Mouse (Mus musculus): ENCODE data around the gene Gopc. TPM values are rescaled to one million over a fixed set of nuclear protein-coding genes. Genes with fewer than 3 reads are reported as not detected.

The Gopc gene
- polyA plus RNA-seq, 1 experiment from 2014 or later, result 21.1 TPM

GRCm38 (mm10) chr10:52417299-52417997 lies 35.5 kb upstream of the Gopc start, which contains the start of gene Nus1:
TSS of gene Nus1 (plus strand) at chr10:52417547.
- WGBS, result under 1% methylated on average over 78 of the region's 79 CpGs

GRCm38 (mm10) chr10:52416458-52416857 lies 34.5 kb upstream of the Gopc start:
- Histone ChIP-seq H3K9ac (0 out of 2 replicates have a peak overlapping the region, but pooled peaks have one; percentile 19), H3K9me3 (replicated peaks) (no peaks in the 10 kb centered on the region), H3K4me1 (peaks cover 19% of the 10 kb centered on the region; the same call in 1 of the 2 replicates), H3K4me2 (replicated peaks) (peak overlapping the region; percentile 55), H3K36me3 (no peaks in the 10 kb centered on the region), H3K27ac (replicated peaks) (no peak overlapping the region), H3K4me3 (replicated peaks) (peak overlapping the region; percentile 85; the same call in 1 of the 2 replicates), H3K27me3 (no peaks in the 10 kb centered on the region)
- 21% methylated on average over 2 of the region's 2 CpGs for WGBS
- ATAC-seq (ENCODE audit: insufficient number of reproducible peaks, low FRiP score, low TSS enrichment, low read depth), result no peak

More at GRCm38 (mm10) chr10:52417299-52417997, 35.5 kb upstream of the Gopc start, which contains the start of gene Nus1:
- peak; percentile 99 for ATAC-seq (ENCODE audit: insufficient number of reproducible peaks, low FRiP score, low TSS enrichment, low read depth)
- Histone ChIP-seq H3K27ac (replicated peaks) (peak within 1 kb of the TSS; percentile 93), H3K4me2 (replicated peaks) (peak within 1 kb of the TSS; percentile 55), H3K27me3 (no peaks in the 10 kb centered on the region), H3K9me3 (replicated peaks) (no peaks in the 10 kb centered on the region), H3K4me1 (peaks cover 19% of the 10 kb centered on the region; the same call in 1 of the 2 replicates), H3K4me3 (replicated peaks) (peak within 1 kb of the TSS; percentile 85), H3K9ac (peak within 1 kb of the TSS; percentile 76), H3K36me3 (no peaks in the 10 kb centered on the region)

- 86% methylated on average over 2 of the region's 2 CpGs for WGBS
Measured at GRCm38 (mm10) chr10:52415020-52415419, 33.1 kb upstream of the Gopc start.

GRCm38 (mm10) chr10:52407526-52407925 lies 25.6 kb upstream of the Gopc start:
- 74% methylated on average over 2 of the region's 2 CpGs for WGBS
- ATAC-seq (ENCODE audit: insufficient number of reproducible peaks, low FRiP score, low TSS enrichment, low read depth), result no peak
- no peaks in the 10 kb centered on the region for H3K27me3 ChIP-seq

More at GRCm38 (mm10) chr10:52415020-52415419, 33.1 kb upstream of the Gopc start:
- no peaks in the 10 kb centered on the region for H3K9me3 ChIP-seq (replicated peaks)
- ATAC-seq (ENCODE audit: insufficient number of reproducible peaks, low FRiP score, low TSS enrichment, low read depth), result no peak
- no peaks in the 10 kb centered on the region for H3K36me3 ChIP-seq
- H3K4me2 ChIP-seq (replicated peaks), result no peak overlapping the region
- peaks cover 19% of the 10 kb centered on the region; the same call in 1 of the 2 replicates for H3K4me1 ChIP-seq
- H3K27me3 ChIP-seq, result no peaks in the 10 kb centered on the region
- no peak overlapping the region for H3K9ac ChIP-seq
- no peak overlapping the region for H3K27ac ChIP-seq (replicated peaks)
- H3K4me3 ChIP-seq (replicated peaks), result no peak overlapping the region

GRCm38 (mm10) chr10:52405160-52405559 lies 23.2 kb upstream of the Gopc start:
- no peaks in the 10 kb centered on the region for H3K4me1 ChIP-seq
- H3K4me2 ChIP-seq (replicated peaks), result no peak overlapping the region
- H3K4me3 ChIP-seq (replicated peaks), result no peak overlapping the region
- no peaks in the 10 kb centered on the region for H3K27me3 ChIP-seq
- no peak for ATAC-seq (ENCODE audit: insufficient number of reproducible peaks, low FRiP score, low TSS enrichment, low read depth)
- no peaks in the 10 kb centered on the region for H3K36me3 ChIP-seq
- H3K9ac ChIP-seq, result no peak overlapping the region
- H3K27ac ChIP-seq (replicated peaks), result no peak overlapping the region
- H3K9me3 ChIP-seq (replicated peaks), result no peaks in the 10 kb centered on the region
- WGBS, result 85% methylated on average over 13 of the region's 13 CpGs

More at GRCm38 (mm10) chr10:52407526-52407925, 25.6 kb upstream of the Gopc start:
- Histone ChIP-seq H3K4me3 (replicated peaks) (no peak overlapping the region), H3K27ac (replicated peaks) (no peak overlapping the region), H3K9ac (no peak overlapping the region), H3K4me1 (no peaks in the 10 kb centered on the region), H3K36me3 (no peaks in the 10 kb centered on the region), H3K9me3 (replicated peaks) (no peaks in the 10 kb centered on the region), H3K4me2 (replicated peaks) (no peak overlapping the region)

GRCm38 (mm10) chr10:52399722-52400121 lies 17.8 kb upstream of the Gopc start:
- no peaks in the 10 kb centered on the region for H3K4me1 ChIP-seq
- H3K4me2 ChIP-seq (replicated peaks), result no peak overlapping the region
- no peak overlapping the region for H3K9ac ChIP-seq
- no peak overlapping the region for H3K4me3 ChIP-seq (replicated peaks)
- H3K27me3 ChIP-seq, result no peaks in the 10 kb centered on the region
- H3K27ac ChIP-seq (replicated peaks), result no peak overlapping the region
- ATAC-seq (ENCODE audit: insufficient number of reproducible peaks, low FRiP score, low TSS enrichment, low read depth), result no peak
- H3K9me3 ChIP-seq (replicated peaks), result no peaks in the 10 kb centered on the region
- no peaks in the 10 kb centered on the region for H3K36me3 ChIP-seq
- 58% methylated on average over 3 of the region's 3 CpGs for WGBS

- H3K9me3 ChIP-seq (replicated peaks), result no peaks in the 10 kb centered on the region
- H3K36me3 ChIP-seq, result no peaks in the 10 kb centered on the region
- no peak overlapping the region for H3K9ac ChIP-seq
- H3K4me1 ChIP-seq, result no peaks in the 10 kb centered on the region
- no peak overlapping the region for H3K27ac ChIP-seq (replicated peaks)
- no peak overlapping the region for H3K4me3 ChIP-seq (replicated peaks)
- no peak for ATAC-seq (ENCODE audit: insufficient number of reproducible peaks, low FRiP score, low TSS enrichment, low read depth)
- WGBS, result 66% methylated on average over 2 of the region's 2 CpGs
- no peak overlapping the region for H3K4me2 ChIP-seq (replicated peaks)
- no peaks in the 10 kb centered on the region for H3K27me3 ChIP-seq
Measured at GRCm38 (mm10) chr10:52398715-52399114, 16.8 kb upstream of the Gopc start.

GRCm38 (mm10) chr10:52396647-52397046 lies 14.7 kb upstream of the Gopc start:
- 87% methylated on average over 3 of the region's 3 CpGs for WGBS
- no peaks in the 10 kb centered on the region for H3K36me3 ChIP-seq
- ATAC-seq (ENCODE audit: insufficient number of reproducible peaks, low FRiP score, low TSS enrichment, low read depth), result no peak
- no peak overlapping the region for H3K4me2 ChIP-seq (replicated peaks)
- no peaks in the 10 kb centered on the region for H3K9me3 ChIP-seq (replicated peaks)
- H3K9ac ChIP-seq, result no peak overlapping the region
- no peak overlapping the region for H3K4me3 ChIP-seq (replicated peaks)
- H3K27me3 ChIP-seq, result no peaks in the 10 kb centered on the region
- H3K27ac ChIP-seq (replicated peaks), result no peak overlapping the region
- no peaks in the 10 kb centered on the region for H3K4me1 ChIP-seq

- H3K27me3 ChIP-seq, result no peaks in the 10 kb centered on the region
- H3K9me3 ChIP-seq (replicated peaks), result no peaks in the 10 kb centered on the region
- no peak overlapping the region for H3K27ac ChIP-seq (replicated peaks)
- no peak overlapping the region for H3K4me2 ChIP-seq (replicated peaks)
- no peak overlapping the region for H3K9ac ChIP-seq
- no peaks in the 10 kb centered on the region for H3K36me3 ChIP-seq
- no peak for ATAC-seq (ENCODE audit: insufficient number of reproducible peaks, low FRiP score, low TSS enrichment, low read depth)
- 84% methylated on average over 2 of the region's 2 CpGs for WGBS
- no peaks in the 10 kb centered on the region for H3K4me1 ChIP-seq
- no peak overlapping the region for H3K4me3 ChIP-seq (replicated peaks)
Measured at GRCm38 (mm10) chr10:52391208-52391607, 9.3 kb upstream of the Gopc start.

- H3K4me1 ChIP-seq, result no peaks in the 10 kb centered on the region
- H3K36me3 ChIP-seq, result no peaks in the 10 kb centered on the region
- H3K27ac ChIP-seq (replicated peaks), result no peak overlapping the region
- H3K27me3 ChIP-seq, result no peaks in the 10 kb centered on the region
- no peak overlapping the region for H3K9ac ChIP-seq
- no peak for ATAC-seq (ENCODE audit: insufficient number of reproducible peaks, low FRiP score, low TSS enrichment, low read depth)
- no peaks in the 10 kb centered on the region for H3K9me3 ChIP-seq (replicated peaks)
- no peak overlapping the region for H3K4me2 ChIP-seq (replicated peaks)
- 33% methylated on average over 3 of the region's 3 CpGs for WGBS
- H3K4me3 ChIP-seq (replicated peaks), result no peak overlapping the region
Measured at GRCm38 (mm10) chr10:52389438-52389837, 7.5 kb upstream of the Gopc start.

- Histone ChIP-seq H3K9ac (no peak within 1 kb of the TSS), H3K27ac (replicated peaks) (no peak within 1 kb of the TSS), H3K36me3 (no peaks in the 10 kb centered on the region), H3K27me3 (no peaks in the 10 kb centered on the region), H3K4me2 (replicated peaks) (no peak within 1 kb of the TSS), H3K9me3 (replicated peaks) (no peaks in the 10 kb centered on the region), H3K4me1 (no peaks in the 10 kb centered on the region), H3K4me3 (replicated peaks) (no peak within 1 kb of the TSS)
- 74% methylated on average over 5 of the region's 5 CpGs for WGBS
- no peak for ATAC-seq (ENCODE audit: insufficient number of reproducible peaks, low FRiP score, low TSS enrichment, low read depth)
Measured at GRCm38 (mm10) chr10:52388922-52389430, 7.1 kb upstream of the Gopc start, which contains the start of gene Nepn. TSS of gene Nepn (plus strand) at chr10:52388972.

Measured in embryonic facial prominence, embryonic 15.5 days (tissue).